Mouse (Mus musculus) stomach, postnatal 0 days (tissue): Measurements from ENCODE around the gene Znrf4. TPM values are rescaled to one million over a fixed set of nuclear protein-coding genes. Genes with fewer than 3 reads are reported as not detected.
A peak's percentile ranks its signal among the peaks of the same experiment; 100 is the strongest.

Experiments used
- ATAC-seq: fragments of 200-750 bp; cut with Nextera tagmentation; 2 replicates; pipeline ENCODE4 v1.8.0; 2017; ENCODE audit not compliant: low FRiP score, low TSS enrichment
- DNase-seq: peaks from one replicate; pipeline ENCODE4 v3.0.0-alpha.2; 2016; ENCODE audit warnings: low spot score
- H3K27ac ChIP-seq: fragments of 300-500 bp; sonication (generic); replicated peaks from 2 replicates; pipeline ENCODE4 v1.5.1; 2014; ENCODE audit warnings: mild to moderate bottlenecking, control low read depth
- H3K27me3 ChIP-seq: fragments of 300-500 bp; sonication (generic); 2 replicates; pipeline ENCODE4 v1.6.1; 2014; ENCODE audit warnings: low read length; ENCODE audit not compliant: control insufficient read depth, insufficient read depth
- H3K36me3 ChIP-seq: fragments of 300-500 bp; sonication (generic); 2 replicates; pipeline ENCODE4 v1.6.1; 2014; ENCODE audit warnings: low read length, mixed read lengths; ENCODE audit not compliant: control insufficient read depth, insufficient read depth
- H3K4me1 ChIP-seq: fragments of 300-500 bp; sonication (generic); replicated peaks from 2 replicates; pipeline ENCODE4 v1.6.1; 2014; ENCODE audit warnings: antibody characterized with exemption; ENCODE audit not compliant: control insufficient read depth, insufficient read depth
- H3K4me2 ChIP-seq: fragments of 300-500 bp; sonication (generic); replicated peaks from 2 replicates; pipeline ENCODE4 v1.6.1; 2014; ENCODE audit warnings: low read depth, mild to moderate bottlenecking, control low read depth, moderate library complexity
- H3K4me3 ChIP-seq: fragments of 300-500 bp; sonication (generic); 2 replicates; pipeline ENCODE4 v1.5.1; 2014; ENCODE audit warnings: low read depth, low read length, control low read depth
- H3K9ac ChIP-seq: fragments of 300-500 bp; sonication (generic); 2 replicates; pipeline ENCODE4 v1.6.1; 2014; ENCODE audit warnings: mild to moderate bottlenecking, low read length, control low read depth, mixed read lengths
- H3K9me3 ChIP-seq: fragments of 300-500 bp; sonication (generic); 2 replicates; pipeline ENCODE4 v1.6.1; 2016; ENCODE audit warnings: low read length; ENCODE audit not compliant: control insufficient read depth
- CTCF ChIP-seq: IDR thresholded peaks from 2 replicates; pipeline ENCODE4 v1.5.1; 2016; ENCODE audit warnings: antibody characterized with exemption, low read depth, mild to moderate bottlenecking, moderate library complexity
- EP300 ChIP-seq: optimal IDR thresholded peaks from 2 replicates; pipeline ENCODE3; 2016; ENCODE audit warnings: antibody characterized with exemption
- WGBS: fragments of 180-500 bp; shearing (Covaris S2); extraction: QIAGEN DNeasy Blood & Tissue Kit; methylation state at CpG from one replicate; pipeline ENCODE4 v1.1.7; 2014; 5-methylcytosine and 5-hydroxymethylcytosine counted together
- polyA plus RNA-seq: library from polyadenylated mRNA; unstranded; fragments of >200 nt; fragmentation: Nextera tagmentation; extraction: Ambion mirVana; gene quantifications from 2 replicates; pipeline ENCODE4 v1.2.1, GENCODE M21; 2015

Gene Znrf4
- polyA plus RNA-seq, 1 experiment from 2014 or later, result not detected

- Histone ChIP-seq H3K4me1 (peaks cover 23% of the 10 kb centered on the region), H3K9me3 (no peaks in the 10 kb centered on the region), H3K27ac (no peak overlapping the region), H3K4me3 (no peak overlapping the region), H3K4me2 (no peak overlapping the region), H3K36me3 (no peaks in the 10 kb centered on the region), H3K27me3 (peaks cover 3% of the 10 kb centered on the region; the same call in 1 of the 2 replicates), H3K9ac (no peak overlapping the region)
- WGBS, result 76% methylated on average over 5 of the region's 5 CpGs
- no peak for ATAC-seq
- TF ChIP-seq CTCF (no peak), EP300 (no peak)
- DNase-seq, result no peak
Observed at GRCm38 (mm10) chr17:56471136-56471535, 41.1 kb downstream of the Znrf4 start.

- Histone ChIP-seq H3K36me3 (no peaks in the 10 kb centered on the region), H3K9me3 (no peaks in the 10 kb centered on the region), H3K27me3 (peaks cover 3% of the 10 kb centered on the region; the same call in 1 of the 2 replicates), H3K27ac (no peak overlapping the region), H3K4me3 (0 out of 2 replicates have a peak overlapping the region, but pooled peaks have one; percentile 32), H3K9ac (no peak overlapping the region), H3K4me2 (peak overlapping the region; percentile 52), H3K4me1 (peaks cover 23% of the 10 kb centered on the region)
- 21% methylated on average over 10 of the region's 10 CpGs for WGBS
- no peak for DNase-seq
- no peak for ATAC-seq
- TF ChIP-seq EP300 (no peak), CTCF (no peak)
Observed at GRCm38 (mm10) chr17:56470571-56470970, 41.7 kb downstream of the Znrf4 start.

DNA sequence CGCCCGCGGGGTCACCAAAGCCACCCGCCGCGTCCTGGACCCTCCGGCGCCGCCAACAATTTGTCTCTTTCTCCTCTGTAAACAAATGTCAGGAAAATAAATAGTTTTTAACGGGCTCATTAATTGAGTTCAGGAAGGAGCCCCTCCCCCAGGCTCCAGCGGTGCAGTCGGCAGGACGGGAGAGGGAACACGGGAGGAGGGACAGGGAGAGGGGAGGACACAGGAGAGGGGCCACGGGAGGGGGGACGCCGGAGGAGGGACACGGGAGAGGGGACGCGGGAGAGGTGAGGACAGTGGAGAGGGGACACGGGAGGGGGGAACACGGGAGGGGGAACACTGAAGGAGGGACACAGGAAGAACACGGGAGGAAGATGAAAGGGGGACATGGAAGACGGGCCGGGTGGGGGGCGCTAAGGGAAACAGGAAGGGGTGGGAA lies 42.2 kb downstream of the Znrf4 start:
- H3K9ac ChIP-seq, result peak overlapping the region; percentile 43; the same call in 1 of the 2 replicates

DNA sequence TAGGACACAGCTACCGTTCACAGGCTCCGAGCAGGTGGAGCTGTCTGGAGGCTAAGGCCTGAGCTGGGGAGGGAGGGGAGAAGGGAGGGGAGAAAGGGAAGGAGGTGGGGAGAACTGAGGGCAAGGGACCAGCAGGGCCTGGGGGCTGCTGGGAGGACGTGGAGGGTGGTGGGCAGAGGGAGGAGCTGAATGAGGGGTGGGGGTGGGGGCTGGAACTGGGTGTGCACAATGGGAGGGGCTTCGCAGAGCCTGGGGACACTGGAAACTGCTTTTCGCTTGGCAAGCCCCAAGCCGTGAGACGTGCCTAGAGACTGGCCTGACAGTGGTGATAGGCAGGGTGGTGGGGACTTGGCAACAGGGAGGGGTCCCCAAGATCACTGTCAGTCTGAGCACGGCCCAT lies 43.0 kb downstream of the Znrf4 start:
- peaks cover 2% of the 10 kb centered on the region; the same call in 1 of the 2 replicates for H3K27me3 ChIP-seq
- 0 out of 2 replicates have a peak overlapping the region, but pooled peaks have one; percentile 35 for H3K27ac ChIP-seq
- H3K4me2 ChIP-seq, result peak overlapping the region; percentile 52; the same call in 1 of the 2 replicates
- ATAC-seq, result no peak
- no peak for DNase-seq
- H3K36me3 ChIP-seq, result no peaks in the 10 kb centered on the region
- H3K9me3 ChIP-seq, result no peaks in the 10 kb centered on the region
- H3K9ac ChIP-seq, result no peak overlapping the region
- 29% methylated on average over 8 of the region's 8 CpGs for WGBS
- H3K4me3 ChIP-seq, result no peak overlapping the region
- peaks cover 19% of the 10 kb centered on the region for H3K4me1 ChIP-seq
- TF ChIP-seq EP300 (no peak), CTCF (no peak)

More for the DNA sequence above, 42.2 kb downstream of the Znrf4 start:
- ATAC-seq, result no peak
- Histone ChIP-seq H3K4me3 (peak overlapping the region; percentile 32), H3K9me3 (no peaks in the 10 kb centered on the region), H3K4me2 (peak overlapping the region; percentile 52), H3K4me1 (peaks cover 23% of the 10 kb centered on the region), H3K27ac (0 out of 2 replicates have a peak overlapping the region, but pooled peaks have one; percentile 35), H3K36me3 (no peaks in the 10 kb centered on the region), H3K27me3 (peaks cover 3% of the 10 kb centered on the region; the same call in 1 of the 2 replicates)
- TF ChIP-seq EP300 (no peak), CTCF (no peak)
- WGBS, result 3% methylated on average over 24 of the region's 26 CpGs
- peak; percentile 38 for DNase-seq

DNA sequence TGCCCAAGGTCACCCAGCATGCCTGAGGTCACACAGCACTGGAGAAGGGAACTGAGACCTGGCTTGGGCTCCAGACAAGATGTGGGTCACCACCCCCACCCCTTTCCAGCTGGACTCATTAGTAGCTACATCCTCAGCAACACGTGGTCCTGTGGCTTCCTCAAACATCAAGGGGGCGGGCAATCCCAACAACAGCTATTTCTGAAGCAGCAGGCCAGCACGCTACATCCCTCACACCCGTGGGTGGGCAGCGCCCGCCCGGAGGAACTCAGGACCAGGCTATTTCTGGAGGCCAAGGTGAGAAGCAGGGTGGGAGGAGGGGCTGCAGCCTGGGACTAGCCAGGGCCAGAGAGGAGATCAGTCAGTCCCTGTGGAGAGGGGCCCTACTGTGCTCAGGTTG lies 43.4 kb downstream of the Znrf4 start:
- H3K36me3 ChIP-seq, result no peaks in the 10 kb centered on the region
- H3K9me3 ChIP-seq, result no peaks in the 10 kb centered on the region
- no peak for DNase-seq
- peaks cover 17% of the 10 kb centered on the region for H3K4me1 ChIP-seq
- H3K4me3 ChIP-seq, result no peak overlapping the region
- no peak overlapping the region for H3K4me2 ChIP-seq
- no peaks in the 10 kb centered on the region; the same call in 1 of the 2 replicates for H3K27me3 ChIP-seq
- H3K9ac ChIP-seq, result no peak overlapping the region
- TF ChIP-seq EP300 (no peak), CTCF (no peak)
- 51% methylated on average over 7 of the region's 7 CpGs for WGBS
- ATAC-seq, result no peak
- 0 out of 2 replicates have a peak overlapping the region, but pooled peaks have one; percentile 35 for H3K27ac ChIP-seq

DNA sequence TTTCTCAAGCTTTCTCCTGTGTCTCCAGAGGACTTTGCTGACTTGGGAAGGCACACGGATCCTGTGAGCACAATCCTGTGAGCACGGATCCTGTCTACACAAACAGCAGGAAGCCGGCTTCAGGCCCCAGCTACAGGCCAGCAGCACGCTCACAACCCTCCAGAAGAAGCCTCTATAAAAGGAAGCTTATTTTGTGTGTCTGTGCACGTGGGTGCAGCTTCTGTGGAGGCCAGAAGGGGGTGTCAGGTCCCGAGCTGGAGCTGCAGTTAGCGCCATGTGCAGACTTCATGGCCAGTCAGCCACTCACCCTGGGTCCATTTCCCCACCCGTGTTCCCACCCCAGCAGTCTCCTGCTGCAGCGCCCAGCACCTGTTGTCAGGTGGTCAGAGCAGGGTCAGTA lies 43.9 kb downstream of the Znrf4 start:
- no peak overlapping the region for H3K9ac ChIP-seq

More for the DNA sequence above, 43.9 kb downstream of the Znrf4 start:
- no peaks in the 10 kb centered on the region; the same call in 1 of the 2 replicates for H3K27me3 ChIP-seq
- no peaks in the 10 kb centered on the region for H3K36me3 ChIP-seq
- H3K4me2 ChIP-seq, result no peak overlapping the region
- no peaks in the 10 kb centered on the region for H3K9me3 ChIP-seq
- DNase-seq (no peak), ATAC-seq (no peak)
- H3K4me3 ChIP-seq, result no peak overlapping the region
- WGBS, result 90% methylated on average over 9 of the region's 9 CpGs
- H3K27ac ChIP-seq, result peak overlapping the region; percentile 81; the same call in 1 of the 2 replicates
- TF ChIP-seq EP300 (no peak), CTCF (peak; percentile 34)
- H3K4me1 ChIP-seq, result peaks cover 15% of the 10 kb centered on the region
